Mouse (Mus musculus): ENCODE data around the gene 4933406M09Rik.

The 4933406M09Rik gene

GRCm38 (mm10) chr1:134433473-134433872 lies 47.7 kb downstream of the 4933406M09Rik start:
- no peak for DNase-seq (ENCODE audit: low spot score in 2 of 2)

GRCm38 (mm10) chr1:134435414-134435813 lies 49.7 kb downstream of the 4933406M09Rik start:
- no peak for DNase-seq (ENCODE audit: low spot score in 2 of 2)

GRCm38 (mm10) chr1:134440437-134440836 lies 54.7 kb downstream of the 4933406M09Rik start:
- DNase-seq (ENCODE audit: low spot score in 2 of 2): no peak

Data from right cerebral cortex, adult 2 months (tissue).